8 mouse cellular contexts compared by ENCODE assay signal in the genomic region with DNA sequence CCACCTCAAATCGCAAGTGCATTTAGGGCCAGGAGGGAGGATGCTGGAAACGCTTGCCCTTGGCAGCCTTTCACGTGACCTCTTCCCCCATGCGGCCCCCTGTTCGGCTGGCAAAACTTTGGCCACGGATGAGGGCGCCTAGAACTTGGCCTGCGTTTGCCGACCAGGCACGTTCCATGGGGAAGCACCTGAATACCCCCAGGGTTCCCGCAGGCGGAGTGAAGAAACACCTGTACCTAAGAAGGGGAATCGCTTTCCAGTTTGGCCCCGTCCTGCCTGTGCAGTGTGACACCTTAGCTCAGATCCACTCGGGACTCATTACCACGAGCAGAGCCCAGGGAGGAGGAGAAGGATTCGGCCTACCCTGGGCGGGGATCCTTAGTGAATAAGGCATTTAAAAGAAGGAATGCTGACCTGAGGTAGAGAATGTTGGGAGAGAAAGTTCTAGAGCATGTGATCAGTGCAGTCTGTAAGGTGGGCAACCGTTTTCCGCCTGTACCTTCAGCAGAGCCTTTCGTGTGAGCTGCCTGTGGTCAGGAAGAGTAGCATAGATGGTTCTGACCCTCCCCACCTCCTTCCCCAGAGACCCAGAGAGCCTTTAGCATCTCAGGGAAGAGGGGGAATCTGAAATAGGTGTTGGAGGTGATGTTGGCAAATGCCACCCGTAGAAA. TPM values are rescaled to one million over a fixed set of nuclear protein-coding genes. Genes with fewer than 3 reads are reported as not detected.
A peak's percentile ranks its signal among the peaks of the same experiment; 100 is the strongest.
DNase-seq lines count a peak whose midpoint lies in the region; ATAC-seq and TF ChIP-seq lines count a peak whose summit lies in the region.

No protein-coding gene starts in this region.

- no peak for TF ChIP-seq POLR2A in cortical plate, adult 2 months (IDR thresholded peaks at IDR 0.05; ENCODE audit: extremely low read depth, insufficient read depth, low read length)

- H3K4me1 ChIP-seq in cortical plate, adult 2 months (ENCODE audit: control insufficient read depth, insufficient read depth, low read length) = no peaks in the 10 kb centered on the region
- H3K4me1 ChIP-seq in hindbrain, embryonic 11.5 days (replicated peaks; ENCODE audit: control insufficient read depth, insufficient read depth, low read length) = no peaks in the 10 kb centered on the region
- peaks cover 37% of the 10 kb centered on the region for H3K4me1 ChIP-seq in limb, embryonic 15.5 days
- peaks cover 27% of the 10 kb centered on the region for H3K4me1 ChIP-seq in stomach, embryonic 14.5 days (ENCODE audit: control insufficient read depth, insufficient read depth, low read length)

- DNase-seq in ovary, postnatal 36 days (ENCODE audit: low spot score) = peak; percentile 44
- no peak for DNase-seq in ovary, adult 18-20 months (ENCODE audit: low spot score)
- peak; percentile 43 for DNase-seq in hindbrain, embryonic 11.5 days (ENCODE audit: low spot score)
- no peak for DNase-seq in urinary bladder, postnatal 14 days (ENCODE audit: low spot score)
- DNase-seq in left cerebral cortex, adult 18-20 months (ENCODE audit: low spot score in 2 of 2) = no peak

- H3K4me3 ChIP-seq in cortical plate, adult 2 months (ENCODE audit: insufficient read depth, low read length) = peak overlapping the region; percentile 44
- peak overlapping the region; percentile 92 for H3K4me3 ChIP-seq in hindbrain, embryonic 11.5 days (ENCODE audit: low read depth, low read length)
- peak overlapping the region; percentile 92 for H3K4me3 ChIP-seq in limb, embryonic 15.5 days
- peak overlapping the region; percentile 92 for H3K4me3 ChIP-seq in stomach, embryonic 14.5 days (ENCODE audit: low read depth, low read length)

- peak overlapping the region; percentile 74 for H3K4me2 ChIP-seq in hindbrain, embryonic 11.5 days (replicated peaks; ENCODE audit: low read depth, low read length)
- H3K4me2 ChIP-seq in limb, embryonic 15.5 days = peak overlapping the region; percentile 69
- peak overlapping the region; percentile 57 for H3K4me2 ChIP-seq in stomach, embryonic 14.5 days (replicated peaks; ENCODE audit: low read depth, low read length)

- TF ChIP-seq CTCF in cortical plate, adult 2 months (IDR thresholded peaks at IDR 0.05; ENCODE audit: extremely low read depth, insufficient read depth, low read length) = no peak

- 6% methylated on average over 22 of the region's 22 CpGs for WGBS in hindbrain, embryonic 11.5 days
- WGBS in limb, embryonic 15.5 days = 5% methylated on average over 22 of the region's 22 CpGs
- 5% methylated on average over 22 of the region's 22 CpGs for WGBS in stomach, embryonic 14.5 days

- no peak overlapping the region for H3K27ac ChIP-seq in cortical plate, adult 2 months (ENCODE audit: insufficient read depth, low read length)
- H3K27ac ChIP-seq in hindbrain, embryonic 11.5 days (ENCODE audit: low read depth, low read length) = no peak overlapping the region
- peak overlapping the region; percentile 98 for H3K27ac ChIP-seq in limb, embryonic 15.5 days
- H3K27ac ChIP-seq in stomach, embryonic 14.5 days (ENCODE audit: low read length) = peak overlapping the region; percentile 98; the same call in 1 of the 2 replicates

- peak overlapping the region; percentile 94 for H3K9ac ChIP-seq in hindbrain, embryonic 11.5 days (ENCODE audit: low read depth, low read length)
- H3K9ac ChIP-seq in limb, embryonic 15.5 days = peak overlapping the region; percentile 88
- H3K9ac ChIP-seq in stomach, embryonic 14.5 days (replicated peaks; ENCODE audit: low read depth, low read length) = peak overlapping the region; percentile 98

- H3K36me3 ChIP-seq in hindbrain, embryonic 11.5 days (ENCODE audit: control insufficient read depth, insufficient read depth, low read length) = no peaks in the 10 kb centered on the region
- no peaks in the 10 kb centered on the region for H3K36me3 ChIP-seq in limb, embryonic 15.5 days
- no peaks in the 10 kb centered on the region; the same call in 1 of the 2 replicates for H3K36me3 ChIP-seq in stomach, embryonic 14.5 days (ENCODE audit: control insufficient read depth, insufficient read depth, low read length)

- ATAC-seq in hindbrain, embryonic 11.5 days (ENCODE audit: low FRiP score) = peak; percentile 5; the same call in 1 of the 2 replicates
- ATAC-seq in limb, embryonic 15.5 days (ENCODE audit: insufficient number of reproducible peaks, low FRiP score, low TSS enrichment, low read depth) = no peak
- no peak for ATAC-seq in stomach, embryonic 14.5 days (ENCODE audit: insufficient number of reproducible peaks, insufficient read depth, low FRiP score, low read depth)

- H3K27me3 ChIP-seq in hindbrain, embryonic 11.5 days (ENCODE audit: control insufficient read depth, insufficient read depth, low read length) = no peaks in the 10 kb centered on the region
- no peaks in the 10 kb centered on the region for H3K27me3 ChIP-seq in limb, embryonic 15.5 days
- H3K27me3 ChIP-seq in stomach, embryonic 14.5 days (ENCODE audit: control insufficient read depth, insufficient read depth, low read length) = no peaks in the 10 kb centered on the region

- H3K9me3 ChIP-seq in hindbrain, embryonic 11.5 days (ENCODE audit: control insufficient read depth, low read length) = no peaks in the 10 kb centered on the region
- H3K9me3 ChIP-seq in limb, embryonic 15.5 days = no peaks in the 10 kb centered on the region
- no peaks in the 10 kb centered on the region for H3K9me3 ChIP-seq in stomach, embryonic 14.5 days (ENCODE audit: control insufficient read depth, low read depth, low read length)

RNA-seq across cellular contexts. Expression of gene Lgr4, which starts 1.3 kb away (rescaled TPM):
- polyA plus RNA-seq in cortical plate, adult 2 months (2012; rRNA removed) = 14.6 and 15.4 TPM in 2 replicates
- polyA plus RNA-seq in hindbrain, embryonic 11.5 days (2014; fragmentation: Nextera tagmentation; extraction: Ambion mirVana) = 18.3 and 20.7 TPM in 2 replicates
- polyA plus RNA-seq in limb, embryonic 15.5 days (2015; fragmentation: Nextera tagmentation; extraction: Ambion mirVana) = 12.5 and 15.1 TPM in 2 replicates
- 38.2 and 39.0 TPM in 2 replicates for polyA plus RNA-seq in stomach, embryonic 14.5 days (2014; fragmentation: Nextera tagmentation; extraction: Ambion mirVana)
- total RNA-seq in left cerebral cortex, adult 18-20 months (2021) = 10 to 100 TPM; 24.9 to 26.6 TPM

RNA-seq across cellular contexts. Expression of gene Lin7c, which starts 28.1 kb away (rescaled TPM):
- 28.4 and 29.3 TPM in 2 replicates for polyA plus RNA-seq in cortical plate, adult 2 months (2012; rRNA removed)
- 140 and 161 TPM in 2 replicates for polyA plus RNA-seq in hindbrain, embryonic 11.5 days (2014; fragmentation: Nextera tagmentation; extraction: Ambion mirVana)
- polyA plus RNA-seq in limb, embryonic 15.5 days (2015; fragmentation: Nextera tagmentation; extraction: Ambion mirVana) = 51.4 and 55.2 TPM in 2 replicates
- 68.8 and 74.2 TPM in 2 replicates for polyA plus RNA-seq in stomach, embryonic 14.5 days (2014; fragmentation: Nextera tagmentation; extraction: Ambion mirVana)
- total RNA-seq in left cerebral cortex, adult 18-20 months (2021) = 10 to 100 TPM; 75.0 to 78.3 TPM

Comparison
In these comparisons a context has a peak if more than half of its experiments do, and no peak if none do; other contexts are left out.
1. DNase-seq: peak in ovary, postnatal 36 days (single experiment) and hindbrain, embryonic 11.5 days (single experiment); none in ovary, adult 18-20 months (single experiment), urinary bladder, postnatal 14 days (single experiment) and left cerebral cortex, adult 18-20 months (0 of 2).
2. H3K27ac ChIP-seq: peak in limb, embryonic 15.5 days (single experiment) and stomach, embryonic 14.5 days (single experiment); none in cortical plate, adult 2 months (single experiment) and hindbrain, embryonic 11.5 days (single experiment).
3. Peak in every context shown above with its lines, with median percentiles within 50 percentile points of each other: H3K4me3 ChIP-seq, H3K4me2 ChIP-seq and H3K9ac ChIP-seq.